Mouse (Mus musculus) neural tube, embryonic 13.5 days (tissue): Measurements from ENCODE around the gene Cfap299. TPM values are rescaled to one million over a fixed set of nuclear protein-coding genes. Genes with fewer than 3 reads are reported as not detected.
"Not testable (repeated sequence)": the region's sequence is repeated elsewhere in the genome, so short reads cannot be mapped to it uniquely, and the experiment has no call there.

Source experiments
- ATAC-seq: fragments of 200-750 bp; cut with Nextera tagmentation; 2 replicates; pipeline ENCODE4 v1.8.0; 2017; ENCODE audit warnings: low read depth, mild to moderate bottlenecking, moderate TSS enrichment, moderate library complexity
- H3K27ac ChIP-seq: fragments of 300-500 bp; sonication (generic); replicated peaks from 2 replicates; pipeline ENCODE4 v1.5.1; 2015; ENCODE audit warnings: moderate library complexity, mild to moderate bottlenecking, inconsistent platforms
- H3K27me3 ChIP-seq: fragments of 300-500 bp; sonication (generic); 2 replicates; pipeline ENCODE4 v1.6.1; 2015; ENCODE audit warnings: mild to moderate bottlenecking, inconsistent platforms
- H3K36me3 ChIP-seq: fragments of 300-500 bp; sonication (generic); 2 replicates; pipeline ENCODE4 v1.6.1; 2015; ENCODE audit warnings: mild to moderate bottlenecking, inconsistent platforms
- H3K4me1 ChIP-seq: fragments of 300-500 bp; sonication (generic); replicated peaks from 2 replicates; pipeline ENCODE4 v1.6.1; 2015; ENCODE audit warnings: inconsistent platforms
- H3K4me2 ChIP-seq: fragments of 300-500 bp; sonication (generic); 2 replicates; pipeline ENCODE4 v1.6.1; 2015; ENCODE audit warnings: inconsistent platforms, mild to moderate bottlenecking, moderate library complexity
- H3K4me3 ChIP-seq: fragments of 300-500 bp; sonication (generic); 2 replicates; pipeline ENCODE4 v1.5.1; 2015; ENCODE audit warnings: mild to moderate bottlenecking, inconsistent platforms
- H3K9ac ChIP-seq: fragments of 300-500 bp; sonication (generic); 2 replicates; pipeline ENCODE4 v1.6.1; 2015; ENCODE audit warnings: moderate library complexity, mild to moderate bottlenecking, inconsistent platforms
- H3K9me3 ChIP-seq: fragments of 300-500 bp; sonication (generic); 2 replicates; pipeline ENCODE4 v1.6.1; 2016; ENCODE audit warnings: inconsistent platforms
- WGBS: fragments of 180-500 bp; shearing (Covaris S2); methylation state at CpG from one replicate; pipeline ENCODE4 v1.1.7; 2015; 5-methylcytosine and 5-hydroxymethylcytosine counted together
- polyA plus RNA-seq: library from polyadenylated mRNA; unstranded; fragments of >200 nt; fragmentation: Nextera tagmentation; extraction: Ambion mirVana; gene quantifications from 2 replicates; pipeline ENCODE4 v1.2.1, GENCODE M21; 2015

The Cfap299 gene
- polyA plus RNA-seq, 1 experiment from 2014 or later: 0.61 TPM

DNA sequence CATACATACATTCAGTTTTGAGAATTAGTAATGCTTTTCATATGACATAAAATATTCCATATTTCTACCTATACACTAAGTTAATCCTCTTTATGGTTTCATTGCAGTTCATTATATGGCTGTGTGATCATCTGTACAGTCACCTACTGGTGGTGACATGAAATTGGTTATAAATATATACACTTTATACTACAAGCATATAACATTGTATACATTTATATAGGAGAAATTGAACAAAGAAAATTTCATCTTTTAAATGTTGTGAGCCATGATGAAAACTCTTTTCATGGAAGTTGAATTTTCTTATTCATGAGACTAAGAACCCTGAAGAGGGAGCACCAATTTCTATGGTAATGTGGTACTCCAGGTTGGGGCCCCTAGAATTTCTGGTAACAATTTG, 223.3 kb downstream of the Cfap299 start, which contains the start of gene Gm11111:
TSS of gene Gm11111 (plus strand) at position 301 of the 400 bp plus-strand sequence.
- H3K9ac ChIP-seq: no peak within 1 kb of the TSS
- H3K27ac ChIP-seq: no peak within 1 kb of the TSS
- no peak for ATAC-seq
- no peaks in the 10 kb centered on the region for H3K9me3 ChIP-seq
- H3K27me3 ChIP-seq: no peaks in the 10 kb centered on the region
- H3K4me3 ChIP-seq: no peak within 1 kb of the TSS
- no peak within 1 kb of the TSS for H3K4me2 ChIP-seq
- no peaks in the 10 kb centered on the region for H3K36me3 ChIP-seq
- H3K4me1 ChIP-seq: no peaks in the 10 kb centered on the region

DNA sequence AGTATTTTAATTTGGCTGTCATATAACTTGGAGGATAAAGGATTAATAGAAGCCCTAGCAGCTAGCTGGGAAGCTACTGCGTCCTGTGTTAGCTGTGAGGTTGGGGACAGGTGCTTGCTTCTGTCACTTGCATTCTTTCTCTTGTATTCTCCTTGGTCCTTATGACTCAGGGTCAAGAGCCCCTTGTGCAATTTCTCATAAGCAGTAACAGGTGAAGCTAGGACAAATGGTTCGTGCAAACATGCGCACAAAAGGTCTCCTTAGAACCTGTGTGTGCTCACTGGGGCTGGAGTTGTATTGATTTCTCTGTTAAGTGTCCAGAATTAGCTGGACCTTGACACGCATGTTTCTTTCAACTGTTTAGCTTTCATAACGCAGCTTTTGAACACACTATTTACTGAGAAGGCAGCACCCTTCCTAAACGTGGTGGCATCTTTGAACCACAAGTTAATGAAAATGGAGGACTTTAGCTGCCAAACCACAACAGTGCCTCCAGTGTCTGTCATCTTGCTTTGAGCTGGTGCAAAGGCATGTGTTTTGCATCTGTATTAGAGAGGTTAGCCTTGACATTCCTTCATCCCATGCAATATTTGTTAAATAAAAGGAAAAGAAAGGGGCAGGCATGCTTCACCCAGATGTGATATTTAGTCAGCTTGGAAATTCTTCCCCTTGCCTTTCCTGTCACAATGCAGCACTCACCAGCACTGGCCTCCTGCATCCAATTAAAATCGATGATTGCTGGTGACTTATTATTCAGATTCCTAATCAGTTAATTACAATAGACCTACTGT, 223.9 kb downstream of the Cfap299 start:
- Histone ChIP-seq H3K4me2 (no peak overlapping the region), H3K9me3 (no peaks in the 10 kb centered on the region), H3K9ac (no peak overlapping the region), H3K27ac (no peak overlapping the region), H3K4me3 (no peak overlapping the region), H3K27me3 (no peaks in the 10 kb centered on the region), H3K36me3 (no peaks in the 10 kb centered on the region), H3K4me1 (no peaks in the 10 kb centered on the region)
- WGBS: 73% methylated on average over 7 of the region's 7 CpGs
- no peak for ATAC-seq

DNA sequence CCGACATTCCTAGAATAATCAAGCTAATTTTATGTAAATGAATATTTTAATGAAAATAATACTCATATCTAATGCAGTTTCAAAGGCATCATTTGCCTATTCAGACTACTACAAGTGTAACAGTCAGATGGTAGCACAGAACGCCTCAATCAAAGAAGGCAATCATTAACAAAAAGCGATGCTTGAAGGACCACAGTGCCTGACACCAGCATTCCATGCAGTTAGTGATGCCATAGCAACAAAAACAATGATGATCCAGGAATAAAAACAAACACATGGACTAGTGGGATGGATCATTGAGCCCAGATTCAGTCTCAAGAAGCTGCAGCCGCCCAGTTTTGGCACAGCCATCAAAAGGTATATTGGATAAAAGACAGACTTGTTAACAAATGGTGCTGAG, 232.2 kb downstream of the Cfap299 start:
- H3K36me3 ChIP-seq: no peaks in the 10 kb centered on the region
- no peak overlapping the region for H3K9ac ChIP-seq
- no peak overlapping the region for H3K4me3 ChIP-seq
- H3K27ac ChIP-seq: no peak overlapping the region
- no peaks in the 10 kb centered on the region for H3K4me1 ChIP-seq
- H3K4me2 ChIP-seq: no peak overlapping the region
- 34% methylated on average over 4 of the region's 4 CpGs for WGBS
- 0 out of 2 replicates have a peak, but pooled peaks have one; percentile 15 for ATAC-seq
- no peaks in the 10 kb centered on the region for H3K9me3 ChIP-seq
- no peaks in the 10 kb centered on the region for H3K27me3 ChIP-seq

DNA sequence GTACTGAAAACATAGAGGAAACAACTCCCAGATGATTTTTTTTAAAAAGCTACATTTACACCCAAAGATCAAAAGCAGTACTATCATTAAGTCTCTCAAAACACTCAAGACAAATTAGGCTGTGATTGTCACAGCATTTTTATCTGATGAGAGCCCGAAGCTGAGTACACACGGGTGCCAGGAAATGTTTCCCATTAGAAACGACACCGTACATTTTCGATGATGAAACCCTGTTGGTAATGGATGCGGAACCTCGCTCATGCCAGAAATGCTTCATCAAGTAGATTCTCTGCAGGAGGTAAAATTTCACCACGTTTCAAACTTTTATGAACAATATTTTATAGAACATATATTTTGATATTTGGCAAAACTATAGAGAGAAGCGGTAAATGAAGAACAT, 233.7 kb downstream of the Cfap299 start:
- no peak overlapping the region for H3K4me3 ChIP-seq
- H3K36me3 ChIP-seq: no peaks in the 10 kb centered on the region
- WGBS: 80% methylated on average over 9 of the region's 9 CpGs
- H3K27ac ChIP-seq: no peak overlapping the region
- ATAC-seq: no peak
- H3K4me2 ChIP-seq: no peak overlapping the region
- H3K4me1 ChIP-seq: no peaks in the 10 kb centered on the region
- no peak overlapping the region for H3K9ac ChIP-seq
- H3K27me3 ChIP-seq: no peaks in the 10 kb centered on the region
- no peaks in the 10 kb centered on the region for H3K9me3 ChIP-seq

DNA sequence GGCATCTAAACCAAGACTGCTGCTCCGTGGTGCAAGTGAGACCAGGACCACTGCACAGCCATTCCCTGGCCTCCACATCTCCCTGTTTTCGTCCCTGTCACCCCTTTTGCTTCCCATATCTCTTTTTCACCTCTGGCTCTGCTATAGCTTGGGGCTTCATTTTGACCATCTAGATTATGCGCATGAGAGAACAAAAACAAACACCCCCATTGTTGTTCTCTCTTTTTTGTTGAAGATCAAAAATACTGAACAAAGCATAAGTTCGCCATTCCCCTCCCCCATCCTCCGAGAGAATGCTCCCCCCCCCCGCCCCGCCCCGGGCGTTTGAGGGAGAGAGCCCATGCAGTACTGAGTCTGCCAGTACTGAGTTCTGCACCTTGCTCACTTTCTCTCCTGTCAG, 234.7 kb downstream of the Cfap299 start:
- H3K27ac ChIP-seq: no peak overlapping the region
- no peaks in the 10 kb centered on the region for H3K4me1 ChIP-seq
- 41% methylated on average over 9 of the region's 9 CpGs for WGBS
- no peaks in the 10 kb centered on the region for H3K36me3 ChIP-seq
- no peak for ATAC-seq
- H3K4me3 ChIP-seq: no peak overlapping the region
- H3K9ac ChIP-seq: no peak overlapping the region
- H3K9me3 ChIP-seq: no peaks in the 10 kb centered on the region
- H3K4me2 ChIP-seq: no peak overlapping the region
- no peaks in the 10 kb centered on the region for H3K27me3 ChIP-seq

DNA sequence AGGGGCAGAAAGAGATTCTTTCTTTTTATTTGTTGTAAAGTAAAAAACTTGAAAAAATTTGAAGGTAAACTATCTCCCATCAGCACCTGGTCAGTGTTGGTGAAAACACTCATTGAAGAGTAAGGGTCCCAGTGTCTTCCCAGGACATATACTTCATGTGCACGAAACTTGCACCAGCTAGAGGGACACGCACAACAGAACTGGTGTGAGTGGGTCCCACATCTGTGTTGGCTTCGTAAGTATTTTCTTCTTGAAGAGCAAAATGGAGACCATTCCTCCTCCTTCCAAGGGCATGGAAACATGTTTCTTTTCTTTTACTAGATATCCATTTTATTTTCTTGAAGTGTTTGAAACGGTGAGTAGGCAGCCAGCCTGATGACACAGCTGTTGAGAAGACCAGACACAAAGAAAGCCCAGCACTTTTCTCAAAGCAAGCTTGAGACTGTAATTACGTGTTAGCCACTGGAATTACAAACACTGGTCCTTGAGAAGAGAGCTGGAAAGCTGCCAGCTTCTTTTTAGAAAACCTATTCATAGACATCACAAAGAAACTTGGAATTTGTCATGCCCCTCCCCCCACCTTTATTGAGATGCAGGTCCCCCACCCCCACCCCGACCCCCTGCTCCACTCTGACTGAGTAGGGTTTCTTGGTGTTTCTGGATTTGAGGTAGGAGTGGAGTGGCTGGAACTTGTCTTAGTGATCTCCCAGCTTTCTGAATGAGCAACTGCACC, 237.5 kb downstream of the Cfap299 start:
- Histone ChIP-seq H3K27me3 (no peaks in the 10 kb centered on the region), H3K36me3 (no peaks in the 10 kb centered on the region), H3K9ac (no peak overlapping the region), H3K9me3 (no peaks in the 10 kb centered on the region), H3K4me3 (no peak overlapping the region), H3K4me1 (no peaks in the 10 kb centered on the region), H3K27ac (no peak overlapping the region), H3K4me2 (no peak overlapping the region)
- WGBS: 32% methylated on average over 6 of the region's 6 CpGs
- ATAC-seq: 0 out of 2 replicates have a peak, but pooled peaks have one; percentile 40

DNA sequence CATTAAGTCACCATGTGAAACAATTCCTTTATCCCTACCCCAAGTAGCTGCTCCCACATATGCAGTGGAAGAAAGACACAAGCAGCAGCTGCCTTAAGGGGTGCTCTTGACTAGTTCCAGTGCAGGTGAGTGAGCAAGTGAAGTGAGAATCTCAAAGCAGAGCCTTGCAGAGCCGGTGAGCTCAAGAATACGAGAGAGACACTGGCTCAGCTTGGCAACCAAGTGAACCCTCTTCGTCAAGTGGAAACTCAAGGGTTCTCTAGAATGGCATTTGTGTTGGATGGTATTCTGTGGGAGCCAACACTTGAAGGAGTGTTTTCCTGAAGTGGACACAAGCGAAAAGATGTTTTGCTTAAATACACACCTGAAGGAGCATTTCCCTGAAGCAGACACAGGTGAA, 239.4 kb downstream of the Cfap299 start:
- H3K36me3 ChIP-seq: no peaks in the 10 kb centered on the region

DNA sequence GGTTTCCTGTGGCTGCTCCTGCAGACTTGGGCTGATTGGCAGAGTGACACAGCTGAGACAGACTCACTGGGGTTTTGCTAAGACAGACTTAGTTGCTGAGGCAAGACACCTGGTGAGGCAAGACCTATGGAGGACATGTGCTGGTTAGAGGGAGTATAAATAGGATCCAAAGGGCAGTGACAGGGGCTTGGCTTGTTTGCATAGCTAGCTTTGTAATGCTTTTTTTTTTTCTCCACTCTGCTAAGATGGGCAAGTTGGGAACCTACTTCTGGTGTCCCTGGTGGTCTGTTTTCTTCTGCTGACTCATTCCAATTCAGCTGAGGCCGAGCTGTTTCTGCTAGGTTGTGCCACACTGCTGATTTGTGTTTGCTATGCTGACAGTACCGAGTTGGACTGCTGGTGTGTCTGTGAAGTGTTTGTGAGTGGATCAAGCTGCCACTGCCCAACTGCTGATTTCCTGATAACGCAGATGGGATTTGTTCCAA, 240.0 kb downstream of the Cfap299 start:
- Histone ChIP-seq H3K27ac (no peak overlapping the region), H3K4me1 (no peaks in the 10 kb centered on the region), H3K4me2 (no peak overlapping the region), H3K27me3 (no peaks in the 10 kb centered on the region), H3K9ac (no peak overlapping the region), H3K9me3 (no peaks in the 10 kb centered on the region), H3K4me3 (no peak overlapping the region), H3K36me3 (no peaks in the 10 kb centered on the region)
- ATAC-seq: no peak
- WGBS: 71% methylated on average over 3 of the region's 3 CpGs

More for the DNA sequence above, 239.4 kb downstream of the Cfap299 start:
- no peak overlapping the region for H3K9ac ChIP-seq
- no peaks in the 10 kb centered on the region for H3K27me3 ChIP-seq
- no peak overlapping the region for H3K4me2 ChIP-seq
- ATAC-seq: no peak
- H3K4me1 ChIP-seq: no peaks in the 10 kb centered on the region
- 96% methylated on average over 4 of the region's 4 CpGs for WGBS
- no peak overlapping the region for H3K27ac ChIP-seq
- H3K4me3 ChIP-seq: no peak overlapping the region
- H3K9me3 ChIP-seq: no peaks in the 10 kb centered on the region

DNA sequence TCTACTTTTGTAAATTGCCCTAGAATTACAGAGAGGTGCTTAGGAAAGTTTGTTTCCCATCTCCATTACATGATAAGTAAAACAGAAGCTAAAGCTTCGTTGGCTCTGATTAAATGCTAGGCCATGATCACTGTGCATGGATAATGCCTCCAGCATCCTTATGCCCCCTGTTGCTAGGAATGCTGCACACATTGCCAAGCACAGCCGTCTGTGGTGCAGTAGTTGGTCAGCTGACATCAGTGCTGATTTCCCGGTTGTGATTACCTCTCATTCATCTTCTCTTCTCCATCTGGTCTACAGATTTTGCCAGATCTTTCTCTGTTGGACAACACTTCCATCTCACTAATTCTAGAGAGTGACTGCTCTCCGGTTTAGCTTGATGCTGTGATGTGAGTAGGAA, 243.3 kb downstream of the Cfap299 start:
- no peak for ATAC-seq
- no peak overlapping the region for H3K9ac ChIP-seq
- no peaks in the 10 kb centered on the region for H3K9me3 ChIP-seq
- H3K27me3 ChIP-seq: no peaks in the 10 kb centered on the region
- 57% methylated on average over 4 of the region's 4 CpGs for WGBS
- no peaks in the 10 kb centered on the region for H3K36me3 ChIP-seq
- H3K4me1 ChIP-seq: peaks cover 9% of the 10 kb centered on the region; the same call in 1 of the 2 replicates
- H3K4me3 ChIP-seq: no peak overlapping the region
- no peak overlapping the region for H3K27ac ChIP-seq
- no peak overlapping the region for H3K4me2 ChIP-seq

DNA sequence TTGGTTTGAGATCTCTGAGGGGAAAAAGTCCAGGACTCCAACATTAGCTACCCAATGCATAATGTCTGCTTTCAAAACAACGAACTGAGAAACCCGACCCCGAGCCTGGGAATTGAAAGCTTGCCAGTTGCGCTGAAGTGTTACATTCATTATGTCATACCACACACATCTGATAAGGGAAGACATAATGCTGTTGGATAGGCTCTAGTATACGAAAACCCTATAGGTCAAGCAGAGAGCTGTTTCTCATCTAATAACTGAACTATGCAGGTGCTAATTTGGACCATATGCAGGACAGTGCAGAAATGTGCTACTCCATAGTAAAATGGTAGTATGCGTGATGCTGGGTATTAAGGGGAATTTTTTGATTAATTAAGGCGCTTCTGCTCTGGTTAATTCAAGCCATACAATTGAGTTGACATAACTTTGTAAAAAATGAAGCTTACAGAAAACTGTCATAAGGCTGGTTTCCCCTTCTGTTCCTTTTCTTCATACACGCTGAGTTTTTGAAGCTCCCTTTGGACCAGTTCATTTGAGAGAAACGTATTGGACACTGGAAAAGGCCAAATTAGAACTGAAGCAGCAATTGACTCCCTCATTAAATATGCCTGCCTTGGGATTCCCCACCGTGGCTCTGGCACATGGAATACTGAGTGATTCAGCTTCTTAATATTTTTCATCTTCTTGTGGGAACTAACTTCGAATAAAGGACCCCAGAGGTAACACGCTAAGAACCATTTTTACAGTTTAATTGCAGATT, 245.8 kb downstream of the Cfap299 start:
- ATAC-seq: no peak
- Histone ChIP-seq H3K27me3 (no peaks in the 10 kb centered on the region), H3K27ac (no peak overlapping the region), H3K36me3 (no peaks in the 10 kb centered on the region), H3K4me3 (no peak overlapping the region), H3K4me2 (no peak overlapping the region), H3K9me3 (no peaks in the 10 kb centered on the region), H3K4me1 (peaks cover 9% of the 10 kb centered on the region; the same call in 1 of the 2 replicates), H3K9ac (no peak overlapping the region)
- WGBS: 57% methylated on average over 12 of the region's 12 CpGs

DNA sequence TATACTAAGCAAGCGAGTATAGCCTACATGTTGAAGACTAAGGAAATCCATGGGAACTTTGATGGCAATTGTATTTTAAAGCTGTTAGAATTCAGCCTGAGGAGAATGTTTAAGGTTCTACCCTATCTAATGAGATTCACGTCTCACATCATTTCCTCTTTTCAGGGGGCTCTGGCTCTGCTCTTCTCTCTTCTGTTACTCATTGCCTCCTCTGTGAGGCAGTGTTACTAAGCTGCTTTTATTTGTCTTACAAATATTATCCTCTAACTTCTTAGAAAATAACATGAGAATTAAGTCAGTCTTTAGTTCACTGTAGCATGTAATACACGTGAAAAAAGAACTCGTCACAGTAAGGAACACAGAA, 246.3 kb downstream of the Cfap299 start:
- no peaks in the 10 kb centered on the region for H3K9me3 ChIP-seq
- no peak overlapping the region for H3K27ac ChIP-seq
- no peak overlapping the region for H3K4me2 ChIP-seq
- whole genome bisulfite sequencing: 69% methylated on average over 4 of the region's 4 CpGs
- H3K4me3 ChIP-seq: no peak overlapping the region
- H3K36me3 ChIP-seq: no peaks in the 10 kb centered on the region
- ATAC-seq: no peak
- H3K27me3 ChIP-seq: no peaks in the 10 kb centered on the region
- H3K4me1 ChIP-seq: peaks cover 9% of the 10 kb centered on the region; the same call in 1 of the 2 replicates
- H3K9ac ChIP-seq: no peak overlapping the region

DNA sequence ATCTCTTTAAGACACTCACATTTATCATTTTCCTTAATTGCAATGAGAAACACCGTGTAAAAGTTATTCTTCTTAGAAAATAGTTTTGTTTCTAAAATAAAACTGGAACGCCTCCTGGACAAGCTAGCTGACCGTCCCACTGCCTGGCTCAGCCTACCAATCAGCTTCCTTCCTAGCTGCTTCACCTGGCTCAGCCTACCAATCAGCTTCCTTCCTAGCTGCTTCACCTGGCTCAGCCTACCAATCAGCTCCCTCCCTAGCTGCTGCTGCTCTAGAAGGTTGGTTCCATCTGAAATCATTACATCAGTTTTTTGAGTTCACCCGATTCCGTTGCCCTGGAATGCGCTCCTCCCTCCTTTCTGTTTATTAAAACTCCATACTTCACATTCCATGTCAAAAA, 247.4 kb downstream of the Cfap299 start:
- not testable (repeated sequence) for H3K9ac ChIP-seq, ATAC-seq, H3K4me1 ChIP-seq, H3K9me3 ChIP-seq, H3K27ac ChIP-seq, H3K36me3 ChIP-seq, H3K4me3 ChIP-seq, H3K27me3 ChIP-seq, H3K4me2 ChIP-seq
- 94% methylated on average over 6 of the region's 6 CpGs for WGBS
